Mouse (Mus musculus) heart, adult 18-20 months (tissue): ENCODE results near the gene Dalrd3. TPM values are rescaled to one million over a fixed set of nuclear protein-coding genes. Genes with fewer than 3 reads are reported as not detected.
A peak's percentile ranks its signal among the peaks of the same experiment; 100 is the strongest.

Experiments
- DNase-seq, 2 experiments: peaks; one replicate each; pipeline ENCODE4 v3.0.0; 2021 to 2022; ENCODE audit warnings: mixed read lengths in 1 of 2
- long read RNA-seq, 2 experiments: library from polyadenylated mRNA; stranded (forward); transcript quantifications; one replicate each; pipeline ENCODE4 v2.0.0; 2021
- total RNA-seq, 2 experiments: library from RNA; stranded (reverse); gene quantifications; 2 replicates each; pipeline ENCODE4 v1.2.3; 2021

The Dalrd3 gene
- total RNA-seq: 10 to 100 TPM; 21.3 to 21.9 TPM
- long read RNA-seq, experiment 1, transcript Dalrd3-201 (12 exons, 1,746 nt): major isoform, 14 of 15 reads
- long read RNA-seq, experiment 1, partial matches to known transcripts: 1 of 15 reads
- long read RNA-seq, experiment 1, other reads (novel, unspliced or antisense): 0 of 15 reads
- long read RNA-seq, experiment 2, partial matches to known transcripts: 0 of 4 reads
- long read RNA-seq, experiment 2, other reads (novel, unspliced or antisense): 2 of 4 reads

DNA sequence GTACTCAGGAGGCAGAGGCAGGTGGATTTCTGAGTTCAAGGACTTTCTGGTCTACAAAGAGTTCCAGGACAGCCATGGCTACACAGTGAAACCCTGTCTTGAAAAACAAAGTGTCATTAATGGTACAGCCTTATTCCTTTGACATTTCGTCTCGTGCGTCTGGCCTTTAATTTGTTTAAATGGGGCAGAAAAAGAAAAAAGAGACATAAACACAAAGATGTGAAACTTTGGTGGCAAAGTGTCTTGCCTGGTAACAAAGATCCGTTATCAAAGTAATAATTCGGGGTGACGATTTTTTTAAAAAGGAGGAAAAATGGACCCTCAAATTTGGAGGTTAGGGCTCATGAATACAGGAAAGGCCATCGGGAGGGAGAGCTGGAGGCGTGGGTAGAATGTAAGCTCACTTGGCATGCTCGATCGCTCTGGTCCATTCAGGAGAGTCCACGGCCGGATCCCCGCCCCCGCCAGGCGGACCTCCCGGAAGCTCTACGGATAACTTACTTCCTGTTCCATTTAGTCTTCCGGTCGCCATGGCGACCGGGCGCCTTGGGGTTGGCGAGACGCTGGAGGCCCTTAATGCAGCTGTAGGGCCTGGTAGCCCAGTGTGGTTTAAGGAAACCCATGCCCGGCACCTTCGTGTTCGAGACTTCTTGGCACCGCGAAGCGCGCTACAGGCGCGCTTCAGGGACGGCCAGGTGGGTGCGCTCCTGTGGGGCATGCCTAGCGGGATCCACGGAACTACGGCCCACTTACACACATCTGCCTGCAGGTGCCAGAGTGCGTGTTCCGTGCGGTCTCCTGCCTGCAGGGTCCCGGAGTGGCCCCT lies at the start of gene Dalrd3:
Dalrd3 (plus strand) TSS at position 506 of the 826 bp plus-strand sequence.
- DNase-seq: peak; percentile 89 to 95

- DNase-seq: no peak
Observed at GRCm38 (mm10) chr9:108521604-108522003, 48.1 kb upstream of the Dalrd3 start.

DNA sequence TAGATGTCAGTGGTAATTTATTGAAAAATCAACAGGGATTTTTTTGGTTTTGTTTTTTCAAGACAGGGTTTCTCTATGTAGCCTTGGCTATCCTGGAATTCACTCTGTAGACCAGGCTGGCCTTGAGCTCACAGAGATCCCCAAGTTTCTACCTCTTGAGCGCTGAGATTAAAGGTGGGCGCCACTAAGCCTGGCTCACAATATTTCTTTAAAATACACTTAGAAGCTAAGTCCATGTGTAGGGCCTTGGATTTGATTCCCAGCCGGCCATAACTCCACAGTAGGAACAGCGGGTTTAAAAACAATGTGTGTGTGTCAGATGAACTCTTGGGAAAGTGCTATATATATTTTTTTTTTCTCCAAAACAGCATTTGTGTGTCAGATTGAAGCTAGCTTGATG lies 46.3 kb upstream of the Dalrd3 start:
- DNase-seq: no peak

DNA sequence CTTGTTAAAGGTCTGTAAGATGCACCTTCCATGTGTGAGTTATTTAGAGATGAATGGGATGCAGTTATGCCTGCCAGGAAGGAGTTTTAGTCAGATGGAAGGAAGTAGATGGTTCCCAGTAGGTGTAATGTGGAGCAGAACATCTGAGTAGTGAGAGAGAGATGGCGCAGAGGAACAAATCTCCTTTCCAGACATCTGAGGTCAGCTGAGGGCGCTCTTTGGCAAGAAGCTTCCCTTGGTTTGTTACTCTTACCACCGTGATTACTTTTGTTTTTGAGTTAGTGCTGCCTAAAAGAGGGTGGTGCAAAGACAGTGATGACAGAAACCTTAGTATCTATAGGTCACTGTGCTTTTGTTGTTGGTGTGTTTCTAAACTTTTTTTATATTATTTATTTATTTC lies 44.3 kb upstream of the Dalrd3 start:
- no peak for DNase-seq

GRCm38 (mm10) chr9:108530954-108531353 lies 38.7 kb upstream of the Dalrd3 start:
- DNase-seq: no peak

DNA sequence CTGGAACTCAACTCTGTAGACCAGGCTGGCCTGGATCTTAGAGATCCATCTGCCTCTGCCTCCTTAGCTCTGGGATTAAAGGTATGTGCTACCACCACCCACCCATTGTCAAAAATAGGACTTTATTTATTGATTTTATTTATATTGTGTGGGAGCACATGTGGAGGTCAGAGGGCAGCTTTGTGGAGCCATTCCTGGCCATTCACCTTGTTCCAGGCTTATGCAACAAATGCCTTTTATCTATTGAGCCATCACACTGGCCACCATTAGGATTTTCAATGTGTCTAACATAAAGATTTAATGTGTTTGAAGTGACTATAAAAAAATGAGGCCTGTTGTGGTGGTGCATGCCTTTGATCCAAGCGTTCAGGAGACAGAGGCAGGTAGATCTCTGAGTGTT lies 38.2 kb upstream of the Dalrd3 start:
- DNase-seq: no peak

- DNase-seq: no peak
Observed at GRCm38 (mm10) chr9:108540846-108541245, 28.8 kb upstream of the Dalrd3 start.

- DNase-seq: no peak
Observed at GRCm38 (mm10) chr9:108545986-108546385, 23.7 kb upstream of the Dalrd3 start.

DNA sequence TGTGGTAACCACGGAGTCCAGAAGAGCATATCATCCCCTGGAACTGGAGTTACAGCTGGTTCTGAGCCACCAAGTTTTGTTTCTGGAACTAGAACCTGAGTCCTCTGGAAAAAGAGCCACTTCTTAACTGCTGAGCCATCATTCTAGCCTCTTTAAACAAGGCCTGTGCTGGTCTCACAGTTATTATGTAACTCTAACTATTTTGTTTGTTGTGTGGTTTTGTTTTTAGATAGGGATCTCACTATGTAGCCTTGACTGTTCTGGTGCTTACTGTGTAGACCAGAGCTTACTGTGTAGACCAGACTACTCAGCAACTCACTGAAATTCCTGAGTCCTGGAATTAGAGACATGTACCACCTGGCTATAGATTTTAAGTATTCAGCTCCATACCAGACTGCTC lies 22.8 kb upstream of the Dalrd3 start:
- no peak for DNase-seq

DNA sequence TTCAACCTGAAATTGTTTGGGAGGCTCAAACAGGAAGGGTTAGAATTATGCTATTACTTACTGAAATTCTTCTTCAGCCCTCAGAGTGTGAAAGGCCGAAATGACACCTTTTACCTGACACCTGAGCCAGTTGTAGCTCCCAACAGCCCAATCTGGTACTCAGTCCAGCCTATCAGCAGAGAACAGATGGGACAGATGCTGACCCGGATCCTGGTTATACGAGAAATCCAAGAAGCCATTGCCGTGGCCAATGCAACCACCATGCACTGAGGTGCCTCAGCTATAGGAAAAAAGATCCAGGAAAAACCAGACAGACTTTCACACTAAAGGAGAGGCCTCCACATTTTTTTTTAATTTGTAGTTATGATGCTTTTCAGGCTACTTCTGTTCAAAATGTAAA lies 10.5 kb upstream of the Dalrd3 start:
- no peak for DNase-seq

DNA sequence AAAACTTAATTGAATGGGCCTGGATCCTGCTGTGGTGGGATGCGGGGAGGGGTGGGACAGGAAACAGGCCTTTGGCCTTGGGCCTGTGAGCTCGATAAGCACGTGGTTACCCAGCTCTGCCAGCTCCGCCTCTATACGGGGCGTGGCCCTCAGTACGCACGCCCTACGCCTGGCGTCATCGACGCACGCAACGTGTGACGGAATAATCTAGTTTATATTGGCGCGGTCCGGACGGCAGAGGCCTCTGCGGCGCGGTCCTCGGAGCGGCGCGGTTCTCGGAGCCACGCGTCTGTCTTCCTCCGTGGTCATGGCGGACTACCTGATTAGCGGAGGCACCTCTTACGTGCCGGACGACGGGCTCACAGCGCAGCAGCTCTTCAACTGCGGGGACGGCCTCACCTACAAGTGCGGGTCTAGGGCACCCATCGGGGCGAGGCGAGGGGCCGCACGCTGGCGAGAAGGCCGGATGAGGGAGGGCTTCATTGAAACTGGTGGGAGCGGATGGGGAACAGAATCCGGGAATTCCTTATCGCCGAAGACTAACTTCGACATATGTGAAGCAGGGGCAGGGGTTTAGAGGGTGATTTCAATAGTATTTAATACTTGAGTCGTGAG lies 9.4 kb upstream of the Dalrd3 start, which contains the start of gene Impdh2:
Impdh2 (plus strand) TSS at position 60 of the 615 bp plus-strand sequence.
- peak; percentile 97 to 98 for DNase-seq

GRCm38 (mm10) chr9:108563671-108564070 lies 6.0 kb upstream of the Dalrd3 start:
- no peak for DNase-seq

- DNase-seq: peak in 1 of 2 experiments; percentile 2
Observed at GRCm38 (mm10) chr9:108564131-108564530, 5.6 kb upstream of the Dalrd3 start.

DNA sequence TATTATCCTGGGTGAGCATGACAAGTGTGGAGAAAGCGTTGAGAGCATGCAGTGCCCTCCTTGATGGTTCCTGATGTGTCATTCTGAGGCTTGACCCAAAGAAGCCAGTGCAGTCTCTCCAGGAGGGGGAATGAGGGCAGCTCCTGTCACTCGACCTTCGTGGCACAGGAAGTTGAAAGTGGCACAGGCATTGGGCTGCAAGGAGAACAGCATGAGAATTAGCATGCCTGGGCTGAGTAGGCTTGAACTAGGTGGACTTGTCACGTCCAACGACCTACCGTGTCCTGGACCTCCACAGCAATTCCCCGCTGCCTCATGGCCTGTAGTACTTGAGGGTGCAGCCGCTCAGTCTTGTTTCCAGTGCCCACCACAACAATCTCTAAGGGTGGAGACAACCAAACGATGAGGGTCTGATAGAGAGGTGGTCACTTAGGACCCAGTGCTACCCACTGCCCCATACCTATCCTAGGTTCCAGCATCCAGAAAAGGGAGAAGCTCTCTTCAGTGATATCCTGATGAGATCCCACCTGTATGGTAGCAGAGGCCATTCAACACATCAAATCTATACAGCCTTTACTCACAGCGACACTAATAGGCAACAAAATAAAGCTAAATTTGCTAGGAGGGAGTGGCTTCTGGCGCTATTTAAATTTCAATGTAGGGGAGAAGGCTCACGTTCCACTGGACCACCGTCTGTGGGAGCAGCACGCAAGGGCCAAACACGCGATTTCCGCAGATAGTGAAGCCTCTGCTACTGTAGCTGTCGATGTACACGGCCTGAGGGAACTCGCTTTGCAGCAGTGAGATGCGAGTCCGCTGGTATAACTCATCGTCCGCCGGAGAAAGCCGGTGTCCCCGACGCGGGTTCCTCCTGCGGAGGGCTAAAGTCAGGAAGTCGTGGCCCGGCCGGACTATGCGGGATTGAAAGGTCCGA lies 3.5 kb upstream of the Dalrd3 start:
- no peak for DNase-seq

DNA sequence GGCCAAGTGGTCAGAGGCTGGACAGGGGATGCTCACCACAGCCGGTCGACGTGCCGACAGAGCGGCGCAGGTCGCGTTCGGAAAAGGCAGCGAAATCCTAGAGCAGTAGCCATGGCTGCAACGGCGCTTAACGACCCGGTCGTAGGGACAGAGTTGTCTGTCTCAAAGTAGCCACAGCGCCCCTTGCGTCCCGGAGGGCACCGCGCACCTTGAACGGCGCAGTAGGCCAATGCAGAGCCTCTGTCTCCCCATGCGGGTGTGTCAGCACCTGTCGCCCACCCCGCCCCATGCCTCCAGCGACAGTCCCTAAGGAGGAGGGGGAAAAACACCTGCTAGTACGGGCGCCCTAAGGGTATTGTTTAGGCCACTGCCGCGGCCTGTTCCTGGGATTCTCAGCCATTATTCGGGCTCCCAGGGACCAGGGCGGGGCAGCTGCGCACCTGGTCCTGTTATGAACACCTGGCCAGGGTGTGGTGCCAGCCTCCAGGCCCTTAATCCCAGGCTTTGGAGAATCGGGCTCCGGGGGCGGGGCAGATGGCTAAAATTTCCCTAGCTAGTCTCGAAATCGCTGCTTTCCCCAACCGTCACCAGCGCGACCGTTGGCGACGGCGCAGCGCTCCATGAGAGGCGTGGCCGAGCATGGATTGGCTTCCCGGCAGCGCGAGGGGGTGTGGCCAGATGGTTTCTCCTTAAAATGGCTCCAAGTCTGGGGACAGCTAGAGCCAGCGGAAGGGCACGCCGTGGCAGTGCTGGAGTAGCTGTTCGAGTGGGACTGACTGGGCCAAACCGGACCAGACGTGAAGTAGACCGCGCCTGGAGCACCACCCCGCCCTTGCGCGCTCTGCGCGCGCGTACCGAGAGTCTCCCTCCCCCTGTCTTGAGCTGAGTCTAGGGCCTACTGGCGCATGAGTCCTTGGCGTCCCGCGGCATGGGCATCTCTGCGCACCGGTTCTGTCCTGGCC lies 2.6 kb upstream of the Dalrd3 start, which contains the start of gene Ndufaf3:
Ndufaf3 (minus strand) TSS at position 620 of the 962 bp plus-strand sequence.
- DNase-seq: peak; percentile 98

DNA sequence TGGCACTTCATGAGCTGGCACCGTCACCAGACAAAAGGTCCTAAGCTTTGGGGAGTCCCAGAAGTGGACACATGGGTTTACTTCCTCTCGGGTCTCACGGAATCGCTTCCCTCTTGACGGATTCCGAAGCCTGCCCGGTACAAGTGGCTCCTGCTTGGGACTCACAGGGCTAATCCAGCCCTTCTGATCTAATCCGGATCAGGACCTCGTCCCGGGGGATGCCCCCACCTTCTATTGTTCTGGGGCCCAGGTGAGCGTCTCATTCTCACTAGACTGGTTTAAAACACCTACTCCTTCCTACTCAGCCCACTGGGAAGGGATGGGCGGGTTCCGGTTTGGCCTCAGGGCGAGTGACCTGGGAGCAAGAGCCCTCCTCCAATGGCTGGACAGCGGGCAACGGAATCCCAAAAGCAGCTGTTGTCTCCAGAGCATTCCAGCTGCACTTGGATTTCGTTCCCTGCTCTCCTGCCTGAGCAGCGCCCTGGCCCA lies 1.7 kb upstream of the Dalrd3 start:
- DNase-seq: peak in 1 of 2 experiments; percentile 63

DNA sequence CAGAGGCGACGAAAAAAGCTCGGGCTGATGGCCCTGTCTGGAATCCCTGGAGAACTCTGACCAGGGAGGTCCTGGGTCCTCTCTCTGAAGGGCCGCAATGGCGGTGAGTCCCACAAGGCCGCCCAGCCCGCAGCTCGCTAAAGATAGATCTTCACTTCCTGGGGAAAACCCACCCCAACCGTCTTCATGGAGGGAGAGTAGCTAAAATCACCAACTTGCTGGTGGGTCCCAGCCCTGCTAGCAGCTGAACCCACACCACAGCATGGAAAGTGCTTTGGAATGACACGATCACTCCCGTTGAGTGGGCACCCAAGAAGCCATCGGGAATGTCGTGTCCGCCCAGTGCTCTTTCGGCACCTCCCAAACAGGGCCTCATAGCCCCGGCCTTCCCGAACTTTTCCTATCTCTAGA lies 1.2 kb upstream of the Dalrd3 start:
- DNase-seq: no peak

DNA sequence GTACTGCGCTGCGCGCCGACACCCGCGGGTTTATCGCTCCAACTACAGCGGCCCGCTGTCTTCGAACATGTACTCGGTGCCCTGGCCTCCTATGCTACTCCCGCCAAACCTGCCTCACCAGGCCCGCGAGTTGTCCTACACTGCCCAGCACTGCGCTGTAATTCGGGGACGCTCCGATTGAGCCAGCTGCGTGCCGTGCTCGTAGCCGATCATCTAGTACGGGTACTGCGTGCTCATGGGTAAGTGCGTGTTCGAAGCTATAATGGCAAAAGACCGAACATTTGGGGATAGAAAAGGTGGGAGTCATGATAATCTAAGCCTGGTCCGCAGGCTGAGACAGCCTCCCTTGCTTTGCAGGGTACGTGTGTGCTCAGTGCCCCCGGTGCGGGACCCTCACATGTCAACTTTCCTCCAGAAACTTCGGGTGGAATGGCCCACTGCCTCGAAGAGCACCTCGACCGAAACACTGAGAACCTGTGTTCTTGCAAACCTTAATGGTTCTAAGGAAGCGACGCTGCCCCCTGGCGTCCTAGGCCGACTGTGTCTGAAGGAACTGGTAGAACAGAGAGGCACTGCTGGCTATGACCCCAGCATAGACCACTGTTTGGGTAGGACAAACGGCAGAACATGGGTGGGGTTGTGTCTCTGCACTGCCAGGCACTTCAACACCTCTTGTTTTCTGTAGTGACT lies 666 bp downstream of the Dalrd3 start:
- DNase-seq: peak; percentile 74 to 89

GRCm38 (mm10) chr9:108571401-108571973 lies 1.8 kb downstream of the Dalrd3 start:
- DNase-seq: no peak
